Mouse (Mus musculus) inflammation-experienced regulatory T-cells, adult 16 weeks (primary cell): ENCODE data around the gene Rrbp1. TPM values are rescaled to one million over a fixed set of nuclear protein-coding genes. Genes with fewer than 3 reads are reported as not detected.

Experiments used
- polyA plus RNA-seq: library from polyadenylated mRNA; unstranded; fragments of 100-300 nt; shearing (Covaris generic); gene quantifications from one replicate; pipeline ENCODE4 v1.2.1, GENCODE M21; 2017

The Rrbp1 gene
- 24.6 TPM for polyA plus RNA-seq

DNA sequence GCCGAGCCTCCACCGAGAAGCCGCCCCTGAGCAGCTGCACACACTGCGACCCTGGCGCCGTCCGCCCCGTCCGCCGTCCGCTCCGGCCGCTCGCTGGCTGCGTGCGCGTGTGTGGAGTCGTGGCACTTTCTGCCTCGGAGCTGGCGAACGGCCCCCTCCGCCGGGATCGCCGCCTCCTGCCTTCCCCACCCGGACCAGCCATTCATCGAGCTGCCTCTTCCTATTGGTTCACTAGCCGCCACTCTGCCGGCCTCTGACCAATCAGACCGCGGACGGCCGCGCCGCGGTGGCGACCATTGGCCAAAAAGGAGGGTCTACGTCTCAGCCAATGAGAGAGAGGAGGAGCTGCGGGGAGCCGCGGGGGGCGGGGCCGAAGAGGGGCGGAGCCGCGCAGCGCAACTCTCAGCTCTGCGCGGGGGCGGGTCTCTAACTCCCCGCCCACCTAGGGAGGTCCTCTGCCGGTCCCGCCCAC, at the start of gene Rrbp1:
Rrbp1 (minus strand) TSS at position 184 of the 472 bp plus-strand sequence.

GRCm38 (mm10) chr2:144032664-144033063, 21.6 kb upstream of the Rrbp1 start, which contains the start of gene Banf2:
TSS of gene Banf2 (plus strand) at chr2:144033059.

DNA sequence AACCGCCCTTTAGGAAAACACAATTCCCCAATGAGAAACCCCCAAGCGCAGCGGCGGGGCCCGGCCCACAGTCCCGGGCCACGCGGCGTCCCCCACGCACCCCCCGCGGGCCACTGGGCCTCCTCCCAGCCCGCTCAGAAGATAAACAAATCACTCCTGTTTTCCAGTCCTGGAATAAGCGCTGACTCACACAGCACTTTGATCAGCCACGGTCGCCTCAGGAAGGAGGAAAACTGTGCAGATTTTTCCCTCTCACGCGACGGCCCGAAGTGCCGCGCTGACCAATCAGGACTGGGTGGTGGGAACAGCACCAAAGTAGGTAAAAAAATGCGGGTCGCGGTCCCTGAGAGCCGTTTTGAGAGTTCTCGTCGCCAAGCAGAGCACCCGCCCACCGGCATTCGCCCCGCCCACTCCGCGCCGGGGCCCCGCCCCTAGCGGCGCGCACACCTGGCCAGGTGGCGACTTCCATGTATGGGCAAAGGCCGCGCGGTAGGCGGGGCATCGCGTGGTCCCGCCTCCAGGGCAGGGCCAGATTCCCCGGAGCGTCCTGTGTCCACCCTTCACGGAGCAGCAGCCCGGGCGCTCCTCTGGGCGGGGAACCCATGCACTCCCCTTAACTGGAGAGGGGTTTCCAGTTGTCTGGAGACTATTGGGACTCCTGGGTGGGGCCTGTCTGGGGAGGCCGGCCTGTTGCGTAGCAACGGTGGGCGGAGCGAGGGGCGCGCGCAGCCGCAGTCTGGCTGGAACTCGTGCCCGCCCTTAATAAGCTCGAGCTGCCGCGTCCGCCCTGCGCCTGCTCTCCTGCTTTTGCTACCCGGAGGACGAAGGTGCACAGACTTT, 96.1 kb downstream of the Rrbp1 start, which contains the start of gene Dstn:
Dstn (plus strand) TSS at position 561 of the 840 bp plus-strand sequence.

Other genes with a start within 250 kb of the Rrbp1 start
- not detected for gene Bfsp1, start 148.1 kb downstream of the Rrbp1 start, polyA plus RNA-seq
- 32.7 TPM for gene Dstn, start 95.9 kb downstream of the Rrbp1 start, polyA plus RNA-seq
- gene Banf2, start 21.8 kb upstream of the Rrbp1 start, polyA plus RNA-seq: not detected